Mouse (Mus musculus): Measurements from ENCODE around the gene Foxq1.

The Foxq1 gene

DNA sequence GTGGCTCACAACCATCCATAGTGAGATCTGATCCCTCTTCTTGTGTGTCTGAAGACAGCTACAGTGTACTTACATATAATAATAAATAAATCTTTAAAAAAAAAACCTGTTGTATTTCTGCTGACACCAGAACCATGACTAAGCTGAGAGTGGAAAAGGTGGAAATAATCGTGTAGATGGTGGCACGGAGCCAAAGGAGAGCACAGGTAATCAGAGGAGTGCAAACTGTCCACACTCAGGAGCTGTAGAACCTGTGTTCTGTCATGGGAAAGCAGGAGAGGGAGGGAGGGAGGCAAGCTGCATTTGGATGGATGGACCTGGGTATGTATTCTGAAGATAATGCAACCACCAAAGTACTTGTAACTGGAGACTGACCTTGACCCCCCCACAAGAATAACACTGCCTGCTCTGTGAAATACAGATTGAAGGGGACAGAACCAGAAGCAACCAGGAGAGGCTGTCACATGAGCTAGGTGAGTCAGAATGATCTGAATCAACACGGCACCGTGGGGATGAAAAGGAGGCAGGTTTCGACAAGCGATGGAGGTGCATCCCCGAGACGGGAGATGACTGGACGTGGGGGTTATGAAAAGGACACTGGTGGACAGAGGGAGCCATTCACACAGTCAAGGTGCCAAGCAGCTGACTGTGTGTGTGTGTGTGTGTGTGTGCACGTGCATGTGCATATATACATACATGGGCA is 17.0 kb downstream of the Foxq1 start:
- no peak for DNase-seq

DNA sequence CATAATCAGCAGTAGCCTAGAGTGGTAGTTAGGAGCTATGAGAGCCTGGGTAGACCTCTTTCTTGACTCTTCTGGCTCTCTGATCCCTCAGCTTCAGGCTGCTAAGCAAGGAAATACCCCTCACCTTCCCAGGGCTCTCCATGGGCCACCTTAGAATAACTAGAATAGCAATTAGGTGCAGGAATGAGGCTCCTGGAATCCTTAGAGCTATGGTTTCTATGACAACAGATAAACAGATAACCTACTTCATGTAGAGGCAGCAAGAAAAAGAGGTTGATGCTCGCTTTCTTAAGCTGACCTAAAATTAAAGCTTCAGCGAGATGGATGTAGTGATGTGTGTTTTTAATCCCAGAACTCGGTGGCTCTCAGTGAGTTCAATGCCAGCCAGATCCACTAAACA is 18.7 kb downstream of the Foxq1 start:
- DNase-seq, result no peak

DNA sequence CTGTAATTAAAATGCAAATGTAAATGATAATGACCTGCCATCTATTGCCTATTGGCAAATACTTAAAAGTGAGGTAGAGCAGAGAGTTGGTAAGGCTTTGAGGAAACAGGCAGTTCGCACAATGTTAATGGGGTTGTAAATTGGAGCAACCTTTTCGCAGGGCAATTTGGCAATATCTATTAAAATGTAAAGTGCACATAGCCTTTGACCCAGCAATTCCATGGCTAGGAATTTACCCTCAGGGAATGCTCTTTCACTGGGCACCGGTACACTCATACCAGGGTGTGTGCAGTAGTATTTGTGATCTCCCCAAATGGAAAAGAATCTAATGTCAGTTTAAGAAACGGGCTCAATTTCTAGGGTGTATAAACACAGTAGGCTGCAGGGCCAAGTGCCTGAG is 20.8 kb downstream of the Foxq1 start:
- peak; percentile 44 for DNase-seq

DNA sequence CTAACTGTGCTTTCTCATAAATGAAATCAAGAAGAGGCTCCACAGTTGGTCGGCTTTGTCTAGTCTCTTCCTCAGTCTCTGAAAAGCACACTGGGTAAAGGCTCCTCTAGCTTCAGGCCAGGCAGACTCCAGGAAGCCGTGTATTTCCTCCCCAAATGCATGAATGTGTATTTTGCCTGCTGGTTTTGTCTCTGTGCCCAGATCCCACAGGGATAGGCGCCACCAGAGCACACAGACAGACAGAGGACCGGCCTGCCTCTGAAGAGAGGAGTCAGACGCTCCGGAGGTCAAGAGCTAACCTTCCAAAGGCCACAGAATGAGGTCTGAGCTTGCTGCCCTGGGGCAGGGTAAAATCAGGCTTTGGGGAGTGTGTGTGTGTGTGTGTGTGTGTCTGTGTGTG is 21.6 kb downstream of the Foxq1 start:
- DNase-seq, result no peak

DNA sequence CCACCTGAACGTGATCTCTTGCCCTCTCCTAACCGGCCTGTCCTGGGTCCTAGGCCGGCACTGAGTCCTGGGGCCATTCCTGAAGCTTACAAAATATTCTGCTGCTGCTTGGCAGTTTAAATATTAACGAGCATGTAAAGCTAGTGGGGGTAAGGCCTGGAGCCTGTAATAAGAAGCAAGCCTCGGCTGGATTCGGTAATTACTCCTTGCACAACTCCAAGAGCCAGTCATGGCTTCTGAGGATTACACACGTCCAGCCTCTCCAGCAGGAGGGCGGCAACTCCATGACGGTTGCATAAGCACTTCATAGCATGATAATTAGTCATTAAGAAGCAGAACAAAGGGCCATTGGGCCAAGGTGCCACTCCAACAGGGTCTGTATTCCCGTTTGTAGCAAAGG is 22.5 kb downstream of the Foxq1 start:
- DNase-seq, result peak; percentile 74

DNA sequence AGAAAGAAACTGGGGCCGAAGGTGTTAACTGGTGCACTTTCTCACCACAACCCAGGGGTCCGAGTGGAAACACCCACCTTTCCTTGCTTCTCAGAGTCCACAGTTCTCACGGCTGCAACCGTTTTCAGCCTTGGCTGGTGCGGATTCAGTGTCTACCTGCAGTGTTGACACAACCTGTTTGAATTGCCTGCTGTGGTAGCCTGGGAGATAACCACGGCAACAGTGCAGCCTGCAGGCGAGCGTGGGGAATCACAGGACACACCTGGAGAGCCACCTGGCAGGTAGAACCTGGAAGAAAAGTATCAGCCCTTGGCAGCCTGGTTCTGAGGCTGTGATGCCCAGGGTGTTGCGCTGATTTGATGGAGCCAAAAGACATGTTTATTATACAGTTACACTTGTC is 23.9 kb downstream of the Foxq1 start:
- DNase-seq, result peak; percentile 58

DNA sequence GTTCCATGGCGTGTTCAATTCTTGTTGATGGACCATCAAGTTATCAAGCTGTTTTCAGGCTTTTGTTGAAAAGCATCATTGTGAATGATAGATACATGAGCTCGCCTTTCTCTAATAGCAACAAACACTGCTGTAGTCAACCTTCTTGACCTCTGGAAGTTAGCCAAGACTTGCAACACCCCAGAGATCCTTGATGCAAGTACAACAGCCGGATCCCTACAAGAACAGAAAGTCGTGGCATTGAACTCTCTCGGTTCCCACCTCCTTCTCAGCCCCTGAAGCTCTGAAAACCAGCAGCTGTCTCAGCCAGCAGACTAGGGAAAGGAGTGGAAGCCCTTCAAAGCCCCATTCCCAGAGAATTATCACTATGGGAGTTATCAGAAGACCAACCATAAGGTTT is 31.4 kb downstream of the Foxq1 start:
- no peak for DNase-seq

DNA sequence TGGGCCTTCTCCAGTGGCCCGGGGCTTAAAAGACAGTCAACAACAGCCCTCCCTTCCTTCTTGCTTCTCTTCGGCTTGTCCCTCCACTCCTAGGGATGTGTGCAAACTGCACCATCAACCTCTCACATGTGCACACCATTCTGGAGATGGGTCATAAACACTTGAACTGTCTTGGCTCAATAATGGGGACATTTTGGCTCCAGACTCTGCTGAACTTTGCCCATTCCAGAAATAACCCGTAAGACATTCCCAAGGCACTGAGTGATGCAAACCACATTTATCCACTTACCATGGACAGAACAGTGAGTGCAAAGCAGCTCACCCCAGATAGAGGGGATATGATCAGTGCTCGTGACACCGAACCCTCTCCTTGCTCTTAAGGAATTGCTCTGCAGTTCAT is 43.6 kb downstream of the Foxq1 start:
- no peak for DNase-seq

DNA sequence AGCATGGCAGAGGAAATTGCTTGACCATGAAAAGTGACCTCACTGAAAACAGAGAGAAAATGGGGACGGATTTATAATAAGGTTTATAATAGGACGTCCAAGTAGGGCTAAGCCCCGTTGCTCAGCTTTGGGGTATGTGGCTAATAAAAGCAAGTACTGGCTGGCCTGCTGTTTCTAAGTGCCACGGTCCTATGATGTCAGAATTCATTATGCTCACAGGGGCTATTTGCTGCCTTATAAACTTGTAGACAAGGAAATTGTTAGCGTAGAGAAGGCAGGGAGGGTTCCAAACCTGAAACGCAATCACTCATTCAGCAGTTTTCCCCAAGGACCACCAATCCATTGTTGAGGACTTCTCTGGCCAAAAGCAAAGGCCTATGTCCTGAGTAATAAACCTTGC is 48.0 kb downstream of the Foxq1 start:
- no peak for DNase-seq
